Mouse (Mus musculus) limb, embryonic 13.5 days (tissue): ENCODE data around the gene Xrcc2. TPM values are rescaled to one million over a fixed set of nuclear protein-coding genes. Genes with fewer than 3 reads are reported as not detected.
"Not testable (repeated sequence)": the region's sequence is repeated elsewhere in the genome, so short reads cannot be mapped to it uniquely, and the experiment has no call there.

Source experiments
- ATAC-seq: fragments of 200-750 bp; cut with Nextera tagmentation; 2 replicates; pipeline ENCODE4 v1.8.0; 2017; ENCODE audit warnings: low read depth, moderate number of reproducible peaks, moderate TSS enrichment; ENCODE audit not compliant: low FRiP score
- H3K27ac ChIP-seq: fragments of 300-500 bp; sonication (generic); 2 replicates; pipeline ENCODE4 v1.5.1; 2015; ENCODE audit warnings: inconsistent platforms, mild to moderate bottlenecking, moderate library complexity
- H3K27me3 ChIP-seq: fragments of 300-500 bp; sonication (generic); 2 replicates; pipeline ENCODE4 v1.6.1; 2015; ENCODE audit warnings: mild to moderate bottlenecking, inconsistent platforms
- H3K36me3 ChIP-seq: fragments of 300-500 bp; sonication (generic); 2 replicates; pipeline ENCODE4 v1.6.1; 2015; ENCODE audit warnings: inconsistent platforms, mild to moderate bottlenecking, moderate library complexity
- H3K4me1 ChIP-seq: fragments of 300-500 bp; sonication (generic); 2 replicates; pipeline ENCODE4 v1.6.1; 2015; ENCODE audit warnings: inconsistent platforms
- H3K4me2 ChIP-seq: fragments of 300-500 bp; sonication (generic); replicated peaks from 2 replicates; pipeline ENCODE4 v1.6.1; 2015; ENCODE audit warnings: inconsistent platforms, mild to moderate bottlenecking, moderate library complexity
- H3K4me3 ChIP-seq: fragments of 300-500 bp; sonication (generic); 2 replicates; pipeline ENCODE4 v1.5.1; 2015; ENCODE audit warnings: moderate library complexity, mild to moderate bottlenecking, inconsistent platforms
- H3K9ac ChIP-seq: fragments of 300-500 bp; sonication (generic); 2 replicates; pipeline ENCODE4 v1.6.1; 2015; ENCODE audit warnings: mild to moderate bottlenecking, inconsistent platforms
- H3K9me3 ChIP-seq: fragments of 300-500 bp; sonication (generic); 2 replicates; pipeline ENCODE4 v1.6.1; 2016; ENCODE audit warnings: inconsistent platforms
- WGBS: fragments of 180-500 bp; shearing (Covaris S2); methylation state at CpG from one replicate; pipeline ENCODE4 v1.1.7; 2015; 5-methylcytosine and 5-hydroxymethylcytosine counted together
- polyA plus RNA-seq: library from polyadenylated mRNA; unstranded; fragments of >200 nt; fragmentation: Nextera tagmentation; extraction: Ambion mirVana; gene quantifications from 2 replicates; pipeline ENCODE4 v1.2.1, GENCODE M21; 2015

Gene Xrcc2
- polyA plus RNA-seq, result 9.2 and 9.5 TPM in 2 replicates

DNA sequence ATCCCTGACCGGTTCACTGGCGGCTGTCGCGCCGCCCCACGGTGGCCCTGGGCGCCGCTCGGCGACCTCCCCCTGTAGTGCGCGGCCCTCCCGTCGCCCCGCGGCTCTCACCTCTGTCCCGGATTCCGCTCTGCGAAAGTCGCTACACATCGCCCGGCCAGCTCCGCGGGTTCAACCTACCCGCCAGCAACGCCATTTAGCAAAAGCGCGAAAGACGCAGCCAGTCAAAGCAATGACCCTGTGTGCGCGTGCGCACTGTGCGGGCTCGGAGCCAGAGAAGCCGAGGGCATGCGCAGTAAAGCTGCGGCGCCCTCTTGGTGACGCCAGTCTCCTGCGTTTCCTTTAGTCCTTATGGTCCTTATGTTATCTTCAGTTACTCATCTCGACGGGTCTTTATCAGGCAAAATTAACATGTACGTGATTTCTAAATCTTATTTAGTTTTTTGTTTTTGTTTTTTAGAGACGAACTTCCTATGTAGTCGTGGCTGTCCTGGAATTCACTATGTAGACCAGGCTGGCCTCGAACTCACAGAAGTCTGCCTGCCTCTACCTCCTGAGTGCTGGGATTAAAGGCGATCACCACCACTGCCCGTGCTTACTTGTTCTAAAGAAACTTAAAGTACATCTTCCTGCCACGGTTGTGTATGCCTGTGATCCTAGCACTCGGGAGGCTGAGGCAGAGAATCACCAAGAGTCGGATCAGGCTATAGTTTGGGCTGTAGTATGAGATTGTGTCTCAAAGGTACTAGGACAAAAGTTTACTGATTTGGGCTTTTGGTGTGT, at the start of gene Xrcc2:
Gene Xrcc2, minus strand, starts transcription at position 259 of the 783 bp plus-strand sequence.
- peak; percentile 96 for ATAC-seq
- Histone ChIP-seq H3K36me3 (peaks cover 9% of the 10 kb centered on the region), H3K9me3 (no peaks in the 10 kb centered on the region), H3K27ac (peak within 1 kb of the TSS; percentile 61; the same call in 1 of the 2 replicates), H3K27me3 (no peaks in the 10 kb centered on the region), H3K9ac (peak within 1 kb of the TSS; percentile 83), H3K4me1 (peaks cover 14% of the 10 kb centered on the region), H3K4me3 (peak within 1 kb of the TSS; percentile 70), H3K4me2 (peak within 1 kb of the TSS; percentile 77)
- 8% methylated on average over 51 of the region's 51 CpGs for WGBS

DNA sequence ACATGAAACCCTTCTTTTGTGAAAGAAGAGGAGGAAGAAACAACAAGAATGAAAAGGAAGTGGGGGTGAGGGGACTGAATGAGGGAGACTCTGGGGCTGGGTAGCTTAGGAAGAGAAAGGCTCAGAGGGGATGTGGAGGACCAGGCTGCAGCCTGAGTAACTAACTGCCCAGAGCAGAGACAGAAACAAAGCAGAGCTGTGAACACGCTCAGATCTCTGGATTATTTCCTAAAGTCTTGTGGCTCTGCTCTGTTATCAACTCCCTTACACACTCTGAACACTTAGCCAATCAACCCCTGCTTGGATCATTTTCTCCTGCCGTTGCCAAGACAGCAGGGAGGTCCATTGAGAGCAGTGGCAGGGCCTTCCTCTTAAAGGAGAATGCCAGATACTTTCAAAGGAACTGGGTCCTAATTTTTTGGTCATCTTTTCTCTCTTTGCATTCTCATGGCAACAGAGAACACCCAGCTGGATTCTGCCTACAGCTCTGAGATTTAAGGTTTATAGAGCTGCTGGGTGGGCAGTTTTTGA, 48.7 kb upstream of the Xrcc2 start:
- WGBS, result 17% methylated on average over 2 of the region's 2 CpGs
- Histone ChIP-seq H3K9me3 (no peaks in the 10 kb centered on the region), H3K9ac (no peak overlapping the region), H3K4me2 (no peak overlapping the region), H3K36me3 (no peaks in the 10 kb centered on the region), H3K4me1 (peaks cover 13% of the 10 kb centered on the region; the same call in 1 of the 2 replicates), H3K27me3 (no peaks in the 10 kb centered on the region), H3K27ac (no peak overlapping the region), H3K4me3 (no peak overlapping the region)
- ATAC-seq, result no peak

DNA sequence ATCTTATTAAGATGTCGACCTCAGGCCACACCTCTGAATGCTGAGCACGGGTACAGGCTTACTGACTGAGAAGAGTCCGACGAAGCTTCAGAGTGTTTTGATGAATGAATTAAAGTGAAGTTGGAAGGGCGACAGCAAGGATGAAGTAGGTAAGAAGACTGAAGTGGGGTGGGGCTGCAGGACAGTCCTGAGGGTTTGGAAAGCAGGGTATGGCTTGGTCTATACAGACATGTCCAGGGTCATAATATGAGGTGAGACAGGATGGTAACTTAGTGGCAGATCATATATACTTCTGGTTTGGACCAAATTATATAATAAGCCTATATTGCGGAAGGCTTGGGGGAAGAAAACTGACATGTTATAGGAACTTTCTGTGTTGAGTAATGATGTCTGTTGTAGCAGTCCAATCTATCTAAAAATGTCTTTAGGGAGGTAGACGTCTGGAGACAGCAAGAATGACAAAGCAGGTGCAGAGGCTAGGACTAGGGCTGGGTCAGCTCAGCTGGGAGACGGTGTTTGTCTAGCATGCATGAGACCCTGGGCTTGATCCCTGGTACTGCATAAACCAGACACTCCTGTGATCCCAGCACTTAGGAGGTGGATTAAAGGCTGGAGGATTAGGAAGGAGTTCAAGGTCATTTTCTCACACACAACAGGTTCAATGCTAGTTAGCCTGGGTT, 48.1 kb upstream of the Xrcc2 start:
- no peaks in the 10 kb centered on the region for H3K36me3 ChIP-seq
- WGBS, result 45% methylated on average over 8 of the region's 8 CpGs
- H3K27me3 ChIP-seq, result no peaks in the 10 kb centered on the region
- no peak overlapping the region for H3K4me2 ChIP-seq
- H3K9me3 ChIP-seq, result no peaks in the 10 kb centered on the region
- no peak overlapping the region for H3K9ac ChIP-seq
- no peak overlapping the region for H3K27ac ChIP-seq
- peaks cover 13% of the 10 kb centered on the region; the same call in 1 of the 2 replicates for H3K4me1 ChIP-seq
- no peak overlapping the region for H3K4me3 ChIP-seq
- ATAC-seq, result no peak

DNA sequence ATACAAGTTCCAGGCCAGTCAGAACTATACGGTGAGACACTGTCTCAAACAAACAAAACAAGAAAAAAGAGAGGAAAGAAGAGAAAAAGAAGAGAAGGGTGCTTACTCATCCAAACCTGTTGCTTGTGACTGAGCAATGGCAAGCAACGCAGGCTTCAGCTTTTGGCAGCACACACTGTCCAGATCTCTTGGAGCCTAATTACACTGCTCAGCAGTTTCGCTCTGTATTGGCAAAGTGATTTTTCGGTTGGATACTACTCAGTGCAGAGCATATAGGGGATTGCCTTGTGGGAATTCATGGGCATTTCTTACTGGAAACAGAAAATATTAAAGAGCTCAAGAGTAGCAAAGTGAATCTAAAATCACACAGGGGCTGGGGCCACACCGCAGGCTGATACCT, 47.2 kb upstream of the Xrcc2 start:
- Histone ChIP-seq H3K36me3 (no peaks in the 10 kb centered on the region), H3K27ac (no peak overlapping the region), H3K9ac (no peak overlapping the region), H3K27me3 (no peaks in the 10 kb centered on the region), H3K4me3 (no peak overlapping the region), H3K4me1 (peaks cover 13% of the 10 kb centered on the region; the same call in 1 of the 2 replicates), H3K4me2 (no peak overlapping the region), H3K9me3 (no peaks in the 10 kb centered on the region)
- WGBS, result 75% methylated on average over 5 of the region's 5 CpGs
- ATAC-seq, result no peak

DNA sequence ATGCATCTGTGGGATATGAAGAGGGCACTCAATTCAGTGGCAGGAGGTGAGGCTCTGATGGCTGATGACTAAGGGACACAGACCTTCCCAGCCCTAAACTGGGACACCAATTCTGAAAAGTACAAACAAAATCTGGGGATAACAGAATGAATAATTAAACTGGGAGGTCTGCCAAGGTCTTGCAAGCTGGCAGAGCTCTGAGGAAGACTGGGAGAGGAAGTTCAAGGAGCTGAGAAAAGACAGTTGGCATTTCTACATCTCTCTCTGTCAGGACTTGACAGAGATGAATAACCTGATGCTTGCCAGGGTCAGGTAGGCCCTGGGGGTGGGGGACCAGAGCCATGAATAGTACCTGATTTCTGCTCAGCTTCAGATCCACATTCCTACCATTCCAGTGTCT, 45.9 kb upstream of the Xrcc2 start:
- no peak overlapping the region for H3K4me2 ChIP-seq
- H3K27ac ChIP-seq, result no peak overlapping the region
- ATAC-seq, result no peak
- H3K9ac ChIP-seq, result no peak overlapping the region
- no peaks in the 10 kb centered on the region for H3K36me3 ChIP-seq
- H3K9me3 ChIP-seq, result no peaks in the 10 kb centered on the region
- peaks cover 13% of the 10 kb centered on the region; the same call in 1 of the 2 replicates for H3K4me1 ChIP-seq
- no peak overlapping the region for H3K4me3 ChIP-seq
- no peaks in the 10 kb centered on the region for H3K27me3 ChIP-seq

DNA sequence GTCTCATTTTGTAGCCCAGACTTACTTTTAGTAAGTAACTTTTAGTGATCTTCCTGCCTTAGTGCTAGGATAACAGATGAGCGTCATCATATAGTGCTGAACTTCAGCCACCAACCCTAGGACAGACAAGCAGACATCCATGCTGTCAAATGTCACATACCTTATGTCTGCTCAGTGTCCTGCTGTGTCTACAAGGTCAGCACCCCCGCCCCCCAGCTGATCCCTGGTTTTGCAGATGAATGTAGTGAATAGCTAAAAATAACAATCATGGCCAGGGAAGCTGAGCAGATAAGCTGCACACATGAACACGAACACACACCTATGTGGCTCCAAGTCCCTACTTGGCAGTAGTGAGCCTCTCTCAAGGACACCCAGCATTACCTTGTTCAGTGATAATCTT, 43.0 kb upstream of the Xrcc2 start:
- no peaks in the 10 kb centered on the region for H3K36me3 ChIP-seq
- H3K9me3 ChIP-seq, result no peaks in the 10 kb centered on the region
- WGBS, result 72% methylated on average over 3 of the region's 3 CpGs
- no peak for ATAC-seq
- H3K27me3 ChIP-seq, result no peaks in the 10 kb centered on the region
- no peak overlapping the region for H3K27ac ChIP-seq
- no peak overlapping the region for H3K4me3 ChIP-seq
- H3K9ac ChIP-seq, result no peak overlapping the region
- H3K4me1 ChIP-seq, result peaks cover 7% of the 10 kb centered on the region; the same call in 1 of the 2 replicates
- no peak overlapping the region for H3K4me2 ChIP-seq

DNA sequence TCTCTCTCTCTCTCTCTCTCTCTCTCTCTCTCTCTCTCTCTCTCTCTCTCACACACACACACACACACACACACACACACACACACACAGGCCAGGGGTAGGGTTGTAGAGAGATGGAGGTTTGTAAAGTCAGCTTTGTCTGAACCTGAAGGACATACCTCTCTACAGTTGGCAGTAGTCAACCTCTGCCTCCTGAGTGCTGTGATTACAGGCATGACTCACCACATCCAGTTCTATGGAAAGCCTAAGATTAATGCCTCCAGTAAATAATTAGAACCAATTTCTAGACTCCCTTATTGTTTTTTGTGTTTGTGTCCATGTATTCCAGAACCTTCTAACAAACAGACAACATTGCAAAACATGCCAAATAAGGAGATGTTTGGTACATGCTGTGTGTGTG, 42.3 kb upstream of the Xrcc2 start:
- Histone ChIP-seq H3K9me3 (no peaks in the 10 kb centered on the region), H3K27me3 (no peaks in the 10 kb centered on the region)
- ATAC-seq, result no peak

DNA sequence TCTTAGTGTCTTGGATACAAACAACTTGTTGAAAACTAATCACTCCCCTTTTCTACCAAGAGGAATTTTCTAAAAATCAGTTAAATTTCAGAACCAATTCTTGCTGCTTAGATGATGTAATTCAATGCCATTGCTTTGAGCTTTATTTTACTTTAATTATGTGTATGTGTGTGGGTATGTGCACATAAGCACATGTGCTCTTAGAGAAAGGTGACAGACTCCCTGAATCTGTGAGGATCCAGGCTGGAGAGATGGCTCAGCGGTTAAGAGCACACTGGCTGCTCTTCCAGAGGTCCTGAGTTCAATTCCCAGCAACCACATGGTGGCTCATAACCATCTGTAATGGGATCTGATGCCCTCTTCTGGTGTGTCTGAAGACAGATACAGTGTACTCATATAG, 33.3 kb upstream of the Xrcc2 start:
- not testable (repeated sequence) for H3K9ac ChIP-seq, ATAC-seq, H3K36me3 ChIP-seq, H3K4me1 ChIP-seq, H3K27me3 ChIP-seq, H3K9me3 ChIP-seq, H3K27ac ChIP-seq, H3K4me3 ChIP-seq, H3K4me2 ChIP-seq
- WGBS, result 86% methylated on average over 1 of the region's 1 CpGs

More for the DNA sequence above, 42.3 kb upstream of the Xrcc2 start:
- Histone ChIP-seq H3K27ac (no peak overlapping the region), H3K4me3 (no peak overlapping the region), H3K9ac (no peak overlapping the region), H3K4me2 (no peak overlapping the region), H3K36me3 (no peaks in the 10 kb centered on the region), H3K4me1 (peaks cover 7% of the 10 kb centered on the region; the same call in 1 of the 2 replicates)

DNA sequence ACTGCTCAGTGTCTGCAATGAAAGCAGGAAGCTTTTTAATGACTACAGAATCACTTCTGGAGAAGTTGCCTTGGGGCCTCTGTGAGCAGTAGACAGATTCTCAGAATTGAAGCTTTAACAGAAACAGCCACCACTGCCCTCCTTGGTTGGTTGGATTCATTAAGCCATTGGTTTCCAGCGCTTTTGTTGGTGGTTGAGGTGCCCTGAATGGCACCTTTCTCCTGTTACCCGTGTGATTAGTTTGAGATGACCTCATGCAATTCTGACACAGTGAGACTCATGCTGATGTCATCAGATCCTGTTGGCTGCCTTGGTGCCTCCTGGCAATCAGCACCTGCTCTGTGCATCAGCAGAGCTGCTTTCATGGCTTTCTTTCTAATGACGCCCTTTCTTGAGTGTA, 32.8 kb upstream of the Xrcc2 start:
- no peak overlapping the region for H3K4me2 ChIP-seq
- no peaks in the 10 kb centered on the region for H3K4me1 ChIP-seq
- no peaks in the 10 kb centered on the region for H3K36me3 ChIP-seq
- no peaks in the 10 kb centered on the region for H3K9me3 ChIP-seq
- no peak overlapping the region for H3K4me3 ChIP-seq
- ATAC-seq, result no peak
- no peaks in the 10 kb centered on the region for H3K27me3 ChIP-seq
- H3K27ac ChIP-seq, result no peak overlapping the region
- 53% methylated on average over 3 of the region's 3 CpGs for WGBS
- H3K9ac ChIP-seq, result no peak overlapping the region

DNA sequence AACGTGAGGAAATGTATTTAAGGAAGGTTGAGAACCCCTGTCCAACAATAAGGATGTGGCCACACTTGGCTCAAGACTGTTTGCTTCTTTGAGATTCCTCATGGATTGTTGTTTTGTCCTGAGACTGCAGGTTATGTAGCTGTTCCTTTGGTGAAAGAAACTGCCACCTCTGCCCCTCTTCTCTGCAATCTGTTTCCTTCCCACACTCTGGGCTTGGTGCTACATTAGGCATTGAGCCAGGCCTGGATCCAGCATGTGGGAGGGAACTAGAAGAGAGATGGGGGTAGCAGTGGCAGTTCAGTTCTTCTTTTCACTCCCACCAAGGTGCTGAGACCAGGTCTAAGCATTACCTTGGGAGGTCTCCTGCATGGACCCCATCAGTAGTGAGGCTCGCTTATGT, 30.2 kb upstream of the Xrcc2 start:
- Histone ChIP-seq H3K27me3 (no peaks in the 10 kb centered on the region), H3K4me3 (no peak overlapping the region), H3K36me3 (no peaks in the 10 kb centered on the region), H3K4me2 (no peak overlapping the region), H3K27ac (no peak overlapping the region), H3K9ac (no peak overlapping the region), H3K9me3 (no peaks in the 10 kb centered on the region), H3K4me1 (no peaks in the 10 kb centered on the region)
- ATAC-seq, result no peak
- WGBS, result 83% methylated on average over 2 of the region's 2 CpGs

DNA sequence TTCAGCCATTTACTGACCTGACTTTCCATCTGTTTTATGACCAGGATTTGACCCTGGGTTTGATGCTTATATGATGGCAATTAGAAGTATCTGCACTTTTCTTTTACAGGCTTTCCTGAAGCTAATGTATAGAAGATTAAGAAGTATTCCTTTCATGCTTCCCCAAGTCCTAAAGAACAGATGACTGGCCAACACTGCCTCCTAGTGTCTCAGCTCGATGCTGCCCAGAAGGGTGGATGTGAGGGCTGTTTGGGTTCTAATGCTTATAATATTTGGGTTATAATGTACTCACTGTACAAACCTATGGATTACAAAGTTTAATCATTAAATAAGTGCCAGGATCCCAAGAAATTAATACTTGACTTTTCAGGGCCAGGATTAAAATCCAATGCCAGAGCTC, 28.7 kb upstream of the Xrcc2 start:
- no peak for ATAC-seq
- Histone ChIP-seq H3K36me3 (no peaks in the 10 kb centered on the region), H3K4me1 (no peaks in the 10 kb centered on the region), H3K9me3 (no peaks in the 10 kb centered on the region), H3K4me3 (no peak overlapping the region), H3K9ac (no peak overlapping the region), H3K27ac (no peak overlapping the region), H3K27me3 (no peaks in the 10 kb centered on the region), H3K4me2 (no peak overlapping the region)
- 15% methylated on average over 1 of the region's 1 CpGs for WGBS

DNA sequence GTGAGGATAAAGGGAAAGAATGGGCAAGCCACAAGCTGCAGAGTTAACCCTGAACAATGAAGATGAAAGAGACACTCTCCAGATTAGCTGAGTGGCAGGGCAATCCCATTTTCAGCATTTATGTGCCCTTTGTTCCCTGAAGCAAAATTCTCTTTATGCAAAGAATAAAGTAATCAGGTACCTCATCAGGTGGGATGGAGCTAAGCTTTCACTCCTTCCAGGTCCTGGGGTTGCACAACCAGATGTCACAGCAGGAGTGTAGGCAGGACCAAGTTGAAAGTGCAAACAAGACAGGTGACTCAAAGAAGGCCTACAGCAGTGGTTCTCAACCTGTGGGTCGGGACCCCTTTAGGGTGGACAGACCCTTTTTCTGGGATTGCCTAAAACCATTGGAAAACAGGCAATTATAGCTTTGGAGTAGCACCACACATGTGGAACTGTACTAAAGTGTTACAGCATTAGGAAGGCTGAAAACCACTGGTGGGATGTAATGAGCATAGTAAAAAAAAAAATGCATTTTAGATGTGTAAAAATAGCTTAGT, 18.6 kb upstream of the Xrcc2 start:
- Histone ChIP-seq H3K27ac (no peak overlapping the region), H3K9me3 (no peaks in the 10 kb centered on the region), H3K27me3 (no peaks in the 10 kb centered on the region), H3K36me3 (no peaks in the 10 kb centered on the region), H3K9ac (no peak overlapping the region), H3K4me1 (no peaks in the 10 kb centered on the region), H3K4me2 (no peak overlapping the region), H3K4me3 (no peak overlapping the region)
- ATAC-seq, result no peak
- WGBS, result 27% methylated on average over 1 of the region's 1 CpGs
